Mouse (Mus musculus) thymus, adult 2 months (tissue): ENCODE measurements around the gene Ccl24.

Source experiments
- CTCF ChIP-seq: fragments of 200-500 bp; IDR thresholded peaks from 2 replicates; pipeline ENCODE4 v1.5.1; 2012; ENCODE audit warnings: mild to moderate bottlenecking, control low read depth, low read length, moderate library complexity, borderline replicate concordance; ENCODE audit not compliant: control insufficient read depth, poor library complexity, insufficient read depth; ENCODE audit errors: extremely low read depth
- POLR2A ChIP-seq: fragments of 200-500 bp; IDR thresholded peaks from 2 replicates; pipeline ENCODE4 v1.6.1; 2012; ENCODE audit warnings: mild to moderate bottlenecking, low read length, control low read depth, moderate library complexity; ENCODE audit not compliant: control insufficient read depth, poor library complexity, insufficient read depth; ENCODE audit errors: extremely low read depth

GRCm38 (mm10) chr5:135544865-135545797, 27.7 kb downstream of the Ccl24 start, which contains the start of gene Hip1:
- peak; percentile 32; the same call in 1 of the 2 replicates for TF ChIP-seq CTCF
- TF ChIP-seq POLR2A, result no peak
